Mouse (Mus musculus) kidney, embryonic 15.5 days (tissue): Measurements from ENCODE around the gene Creld2. TPM values are rescaled to one million over a fixed set of nuclear protein-coding genes. Genes with fewer than 3 reads are reported as not detected.
A peak's percentile ranks its signal among the peaks of the same experiment; 100 is the strongest.

Source experiments
- ATAC-seq: fragments of 200-750 bp; cut with Nextera tagmentation; replicated peaks from 2 replicates; pipeline ENCODE4 v1.8.0; 2017; ENCODE audit warnings: moderate TSS enrichment; ENCODE audit not compliant: low FRiP score
- H3K27ac ChIP-seq: fragments of 300-500 bp; sonication (generic); 2 replicates; pipeline ENCODE4 v1.5.1; 2015; ENCODE audit warnings: mild to moderate bottlenecking, inconsistent platforms
- H3K27me3 ChIP-seq: fragments of 300-500 bp; sonication (generic); 2 replicates; pipeline ENCODE4 v1.6.1; 2015; ENCODE audit warnings: inconsistent platforms
- H3K36me3 ChIP-seq: fragments of 300-500 bp; sonication (generic); 2 replicates; pipeline ENCODE4 v1.6.1; 2015; ENCODE audit warnings: inconsistent platforms
- H3K4me1 ChIP-seq: fragments of 300-500 bp; sonication (generic); 2 replicates; pipeline ENCODE4 v1.6.1; 2015; ENCODE audit warnings: inconsistent platforms
- H3K4me2 ChIP-seq: fragments of 300-500 bp; sonication (generic); 2 replicates; pipeline ENCODE4 v1.6.1; 2015; ENCODE audit warnings: moderate library complexity, mild to moderate bottlenecking, inconsistent platforms
- H3K4me3 ChIP-seq: fragments of 300-500 bp; sonication (generic); replicated peaks from 2 replicates; pipeline ENCODE4 v1.5.1; 2015; ENCODE audit warnings: mild to moderate bottlenecking, inconsistent platforms
- H3K9ac ChIP-seq: fragments of 300-500 bp; sonication (generic); 2 replicates; pipeline ENCODE4 v1.6.1; 2015; ENCODE audit warnings: mild to moderate bottlenecking, inconsistent platforms
- H3K9me3 ChIP-seq: fragments of 300-500 bp; sonication (generic); replicated peaks from 2 replicates; pipeline ENCODE4 v1.6.1; 2016; ENCODE audit warnings: inconsistent platforms
- WGBS: fragments of 180-500 bp; shearing (Covaris S2); methylation state at CpG from one replicate; pipeline ENCODE4 v1.1.7; 2015; ENCODE audit warnings: mixed read lengths; 5-methylcytosine and 5-hydroxymethylcytosine counted together
- polyA plus RNA-seq: library from polyadenylated mRNA; unstranded; fragments of >200 nt; fragmentation: Nextera tagmentation; extraction: Ambion mirVana; gene quantifications from 2 replicates; pipeline ENCODE4 v1.2.1, GENCODE M21; 2015

The Creld2 gene
- polyA plus RNA-seq, 1 experiment from 2014 or later: 104 TPM

DNA sequence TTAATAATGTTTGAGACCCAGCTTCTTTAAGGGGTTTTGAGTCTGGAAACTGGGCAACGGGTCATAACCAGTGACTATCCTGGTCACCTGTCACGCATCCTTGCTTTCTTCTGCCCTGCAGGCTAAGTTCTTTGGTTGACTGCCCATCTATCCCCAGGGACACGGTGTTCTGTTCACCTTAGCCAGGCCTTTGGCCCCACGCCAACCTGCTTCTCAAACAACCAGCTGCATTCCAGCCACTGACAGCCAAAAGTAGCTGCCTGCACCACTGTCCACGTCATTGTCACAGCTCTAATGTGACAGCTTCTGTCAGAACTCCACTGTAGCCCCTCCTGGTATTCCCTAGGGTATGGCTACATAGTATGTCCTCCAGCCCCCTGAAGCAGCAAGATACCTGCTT, 12.0 kb downstream of the Creld2 start:
- Histone ChIP-seq H3K4me1 (peaks cover 28% of the 10 kb centered on the region), H3K4me3 (no peak overlapping the region), H3K9ac (no peak overlapping the region), H3K4me2 (no peak overlapping the region), H3K9me3 (no peaks in the 10 kb centered on the region), H3K36me3 (peaks cover 12% of the 10 kb centered on the region), H3K27ac (peak overlapping the region; percentile 77), H3K27me3 (no peaks in the 10 kb centered on the region)
- WGBS: 24% methylated on average over 5 of the region's 5 CpGs
- no peak; the same call in 1 of the 2 replicates for ATAC-seq

DNA sequence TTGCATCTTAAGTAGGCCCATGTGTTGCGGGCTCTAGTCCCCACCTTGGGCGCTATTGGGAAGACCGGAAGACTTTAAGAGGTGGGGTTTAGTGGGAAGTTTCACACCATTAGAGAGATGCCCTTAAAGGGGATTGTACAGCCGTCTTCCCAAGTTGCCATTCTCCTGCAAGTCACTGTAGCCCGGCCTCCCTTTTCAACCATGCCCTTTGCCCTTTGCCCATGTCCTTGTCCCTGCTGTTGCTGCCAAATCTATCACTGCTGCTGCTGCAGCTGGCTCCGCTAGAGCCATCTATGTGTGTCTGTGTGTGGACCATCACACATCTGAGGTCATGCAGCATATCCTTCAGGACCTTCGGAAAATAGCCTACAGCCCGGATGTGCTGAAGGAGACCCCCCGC, 13.1 kb downstream of the Creld2 start:
- no peak overlapping the region for H3K4me2 ChIP-seq
- no peaks in the 10 kb centered on the region for H3K27me3 ChIP-seq
- H3K9ac ChIP-seq: no peak overlapping the region
- peaks cover 2% of the 10 kb centered on the region for H3K36me3 ChIP-seq
- H3K4me3 ChIP-seq: no peak overlapping the region
- WGBS: 71% methylated on average over 9 of the region's 9 CpGs
- ATAC-seq: no peak
- H3K4me1 ChIP-seq: peaks cover 38% of the 10 kb centered on the region
- no peaks in the 10 kb centered on the region for H3K9me3 ChIP-seq
- H3K27ac ChIP-seq: no peak overlapping the region

- no peak for ATAC-seq
- Histone ChIP-seq H3K9me3 (no peaks in the 10 kb centered on the region), H3K4me2 (no peak overlapping the region), H3K4me1 (peaks cover 48% of the 10 kb centered on the region), H3K9ac (no peak overlapping the region), H3K27me3 (no peaks in the 10 kb centered on the region), H3K36me3 (no peaks in the 10 kb centered on the region), H3K27ac (no peak overlapping the region), H3K4me3 (no peak overlapping the region)
- WGBS: 78% methylated on average over 6 of the region's 6 CpGs
Observed at GRCm38 (mm10) chr15:88836031-88836430, 16.6 kb downstream of the Creld2 start.

- 62% methylated on average over 5 of the region's 5 CpGs for WGBS
- Histone ChIP-seq H3K4me1 (peaks cover 43% of the 10 kb centered on the region), H3K36me3 (no peaks in the 10 kb centered on the region), H3K27me3 (no peaks in the 10 kb centered on the region), H3K9ac (no peak overlapping the region), H3K27ac (no peak overlapping the region), H3K4me3 (no peak overlapping the region), H3K4me2 (peak overlapping the region; percentile 85), H3K9me3 (no peaks in the 10 kb centered on the region)
- ATAC-seq: no peak
Observed at GRCm38 (mm10) chr15:88836571-88836970, 17.1 kb downstream of the Creld2 start.

- Histone ChIP-seq H3K4me2 (peak overlapping the region; percentile 85), H3K9me3 (no peaks in the 10 kb centered on the region), H3K4me1 (peaks cover 37% of the 10 kb centered on the region), H3K4me3 (peak overlapping the region; percentile 55), H3K27ac (peak overlapping the region; percentile 46), H3K36me3 (no peaks in the 10 kb centered on the region), H3K27me3 (no peaks in the 10 kb centered on the region), H3K9ac (peak overlapping the region; percentile 56)
- 0% methylated on average over 39 of the region's 39 CpGs for whole genome bisulfite sequencing
- peak; percentile 55 for ATAC-seq
Observed at GRCm38 (mm10) chr15:88837199-88837932, 17.9 kb downstream of the Creld2 start.

DNA sequence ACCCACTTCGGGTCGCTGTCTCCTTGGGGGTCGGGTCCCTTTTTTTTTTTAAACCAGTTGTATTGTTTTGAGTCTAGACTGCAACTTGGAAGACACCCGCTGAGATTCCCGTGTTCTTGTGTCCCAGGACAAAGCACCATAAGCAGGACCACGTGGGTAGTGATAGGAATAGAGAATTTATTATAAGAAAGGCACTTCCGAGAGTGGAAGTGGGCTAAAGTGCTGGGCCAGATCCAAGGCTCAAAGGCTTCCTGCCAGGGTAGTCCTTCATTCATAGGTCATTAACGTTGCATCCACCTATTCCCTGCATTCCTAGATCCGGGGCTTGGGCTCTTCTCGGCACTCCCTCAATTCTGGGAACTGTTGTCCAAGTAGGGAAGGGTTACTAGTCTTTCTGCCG, 18.5 kb downstream of the Creld2 start:
- WGBS: under 1% methylated on average over 11 of the region's 11 CpGs
- Histone ChIP-seq H3K36me3 (no peaks in the 10 kb centered on the region), H3K27me3 (no peaks in the 10 kb centered on the region), H3K27ac (peak overlapping the region; percentile 46), H3K4me2 (peak overlapping the region; percentile 85), H3K9me3 (no peaks in the 10 kb centered on the region), H3K4me1 (peaks cover 34% of the 10 kb centered on the region), H3K9ac (peak overlapping the region; percentile 56), H3K4me3 (peak overlapping the region; percentile 55)
- no peak for ATAC-seq

- Histone ChIP-seq H3K27ac (peak overlapping the region; percentile 84), H3K4me1 (peaks cover 41% of the 10 kb centered on the region), H3K9me3 (no peaks in the 10 kb centered on the region), H3K27me3 (no peaks in the 10 kb centered on the region), H3K4me2 (peak overlapping the region; percentile 27; the same call in 1 of the 2 replicates), H3K9ac (no peak overlapping the region), H3K4me3 (no peak overlapping the region), H3K36me3 (no peaks in the 10 kb centered on the region)
- ATAC-seq: peak; percentile 67
- WGBS: 34% methylated on average over 9 of the region's 9 CpGs
Observed at GRCm38 (mm10) chr15:88839271-88839670, 19.8 kb downstream of the Creld2 start.

GRCm38 (mm10) chr15:88840126-88840525, 20.7 kb downstream of the Creld2 start:
- Histone ChIP-seq H3K27me3 (no peaks in the 10 kb centered on the region), H3K27ac (peak overlapping the region; percentile 84), H3K9ac (no peak overlapping the region), H3K4me2 (no peak overlapping the region), H3K4me3 (no peak overlapping the region), H3K4me1 (peaks cover 41% of the 10 kb centered on the region), H3K9me3 (no peaks in the 10 kb centered on the region), H3K36me3 (no peaks in the 10 kb centered on the region)
- WGBS: 62% methylated on average over 10 of the region's 10 CpGs
- no peak for ATAC-seq

DNA sequence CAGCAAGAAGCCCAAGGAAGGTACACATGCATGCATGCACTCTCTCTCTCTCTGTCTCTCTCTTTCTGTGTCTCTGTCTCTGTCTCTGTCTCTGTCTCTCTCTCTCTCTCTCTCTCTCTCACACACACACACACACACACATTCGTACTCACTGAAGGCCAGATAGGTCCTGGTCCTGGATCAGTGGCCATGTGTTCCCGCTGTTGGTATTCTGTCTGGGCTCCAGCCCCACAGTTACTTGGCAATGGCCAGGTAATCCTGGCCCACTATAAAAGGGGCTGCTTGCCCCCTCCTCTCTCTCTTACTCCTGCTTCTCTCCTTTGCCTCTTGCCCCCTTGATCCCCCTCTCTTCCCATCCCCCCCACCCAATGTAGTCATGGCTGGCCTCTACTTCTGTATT, 21.7 kb downstream of the Creld2 start:
- Histone ChIP-seq H3K36me3 (no peaks in the 10 kb centered on the region), H3K4me2 (no peak overlapping the region), H3K4me3 (no peak overlapping the region), H3K9me3 (no peaks in the 10 kb centered on the region), H3K4me1 (peaks cover 41% of the 10 kb centered on the region), H3K27ac (no peak overlapping the region), H3K27me3 (no peaks in the 10 kb centered on the region), H3K9ac (no peak overlapping the region)
- 79% methylated on average over 2 of the region's 2 CpGs for WGBS
- no peak for ATAC-seq

- ATAC-seq: no peak
- no peak overlapping the region for H3K9ac ChIP-seq
- 88% methylated on average over 3 of the region's 3 CpGs for WGBS
- H3K27me3 ChIP-seq: no peaks in the 10 kb centered on the region
- no peak overlapping the region for H3K27ac ChIP-seq
- H3K4me1 ChIP-seq: peaks cover 37% of the 10 kb centered on the region
- no peaks in the 10 kb centered on the region for H3K36me3 ChIP-seq
- no peak overlapping the region for H3K4me3 ChIP-seq
- H3K9me3 ChIP-seq: no peaks in the 10 kb centered on the region
- H3K4me2 ChIP-seq: no peak overlapping the region
Observed at GRCm38 (mm10) chr15:88841580-88842299, 22.3 kb downstream of the Creld2 start.

- H3K4me1 ChIP-seq: peaks cover 33% of the 10 kb centered on the region
- H3K27me3 ChIP-seq: no peaks in the 10 kb centered on the region
- H3K27ac ChIP-seq: no peak overlapping the region
- H3K9ac ChIP-seq: no peak overlapping the region
- no peak overlapping the region for H3K4me3 ChIP-seq
- H3K9me3 ChIP-seq: no peaks in the 10 kb centered on the region
- H3K36me3 ChIP-seq: no peaks in the 10 kb centered on the region
- no peak overlapping the region for H3K4me2 ChIP-seq
- ATAC-seq: no peak
- WGBS: 77% methylated on average over 3 of the region's 3 CpGs
Observed at GRCm38 (mm10) chr15:88842300-88842673, 22.8 kb downstream of the Creld2 start.

- Histone ChIP-seq H3K4me2 (no peak overlapping the region), H3K9me3 (no peaks in the 10 kb centered on the region), H3K27me3 (no peaks in the 10 kb centered on the region), H3K27ac (no peak overlapping the region), H3K4me1 (peaks cover 24% of the 10 kb centered on the region), H3K4me3 (no peak overlapping the region), H3K36me3 (no peaks in the 10 kb centered on the region), H3K9ac (no peak overlapping the region)
- no peak for ATAC-seq
- WGBS: 34% methylated on average over 8 of the region's 8 CpGs
Observed at GRCm38 (mm10) chr15:88843486-88844097, 24.1 kb downstream of the Creld2 start.
